Mouse (Mus musculus): Measurements from ENCODE around the gene Rab4b. TPM values are rescaled to one million over a fixed set of nuclear protein-coding genes. Genes with fewer than 3 reads are reported as not detected.

Rab4b gene
- polyA plus RNA-seq, 1 experiment, result 56.3 TPM

DNA sequence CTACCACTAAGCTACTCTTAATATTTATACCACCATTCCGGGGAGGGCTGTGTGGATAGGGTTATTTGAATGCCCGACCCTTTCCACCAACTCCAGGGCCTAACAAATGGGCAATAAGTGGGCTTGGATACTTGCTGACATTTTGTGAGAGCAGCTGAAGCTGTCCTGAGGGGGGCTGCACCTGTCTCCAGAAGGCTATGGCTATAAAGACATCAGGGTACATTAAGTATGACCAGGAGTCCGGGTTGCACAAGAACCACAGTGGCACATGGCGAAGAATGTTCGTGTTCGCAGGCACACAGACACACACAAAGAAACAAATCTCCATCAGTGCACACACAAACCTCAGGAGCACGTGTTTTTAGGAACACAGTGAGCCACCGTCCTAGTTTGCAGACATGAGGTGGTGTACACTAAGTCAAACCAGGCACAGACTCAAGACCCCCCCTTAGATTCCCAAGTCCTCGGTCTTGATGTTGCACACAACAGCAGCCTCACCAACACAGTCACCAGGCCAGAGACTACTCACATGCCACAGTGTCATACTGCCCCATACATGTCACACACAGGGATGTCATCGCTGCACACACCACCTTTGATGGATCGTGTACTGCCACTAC, 11.1 kb downstream of the Rab4b start:
- Histone ChIP-seq H3ac (ENCODE audit: control insufficient read depth, insufficient read length) (no peak overlapping the region), H3K36me3 (ENCODE audit: control insufficient read depth, insufficient read depth) (no peaks in the 10 kb centered on the region), H3K4me2 (ENCODE audit: low read depth) (peak overlapping the region; percentile 99), H3K79me2 (ENCODE audit: control insufficient read depth, insufficient read depth) (peaks cover 12% of the 10 kb centered on the region), H3K27me3 (ENCODE audit: control insufficient read depth, insufficient read depth, insufficient read length) (no peaks in the 10 kb centered on the region), H3K4me3 (peak overlapping the region; percentile 74)
- TF ChIP-seq POLR2AphosphoS2 (IDR thresholded peaks at IDR 0.05; ENCODE audit: insufficient read length, low read depth), result no peak

DNA sequence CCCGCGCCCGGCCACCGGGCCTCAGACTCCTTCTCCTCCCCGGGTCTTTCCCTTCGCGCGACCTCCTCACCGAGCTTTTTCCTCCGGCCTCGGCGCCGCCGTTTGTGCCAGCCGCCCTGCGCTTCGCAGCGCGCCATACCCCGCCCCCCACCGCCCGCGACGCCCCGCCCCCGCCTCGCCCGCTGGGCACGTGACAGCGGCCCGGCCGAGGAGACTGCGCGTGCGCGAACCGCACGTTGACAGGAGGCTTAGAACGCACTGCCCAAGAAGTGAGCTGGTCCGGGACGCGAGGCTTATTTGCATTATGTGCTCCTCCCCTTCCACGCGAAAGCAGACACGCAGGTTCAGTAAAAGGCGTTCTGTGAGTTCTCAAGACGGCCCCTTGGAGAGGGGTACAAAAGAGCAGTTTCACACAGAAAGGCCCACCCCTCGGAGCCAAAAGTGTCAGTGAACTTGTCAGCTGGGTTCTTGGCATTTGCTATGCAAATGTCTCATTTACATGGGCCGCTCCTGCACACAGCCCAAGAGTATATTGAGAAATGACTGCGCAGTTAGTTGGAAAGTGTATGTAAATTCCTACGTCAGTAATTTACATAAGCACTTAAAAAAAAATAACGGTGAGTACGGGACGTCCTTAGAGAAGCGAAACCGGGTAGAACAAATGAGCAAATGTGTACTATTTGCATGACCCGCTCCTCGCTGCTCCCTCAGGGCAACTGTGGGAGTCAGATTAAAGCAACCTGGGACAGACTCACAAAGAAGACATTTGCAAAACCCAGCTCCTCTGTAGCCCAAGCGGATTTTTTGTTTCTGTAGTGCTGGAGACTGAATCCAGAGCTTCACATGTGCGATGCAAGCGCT, 11.9 kb downstream of the Rab4b start, which contains the start of gene Egln2:
TSS of gene Egln2 (minus strand) at position 189 of the 861 bp plus-strand sequence.
- TF ChIP-seq MYOG (IDR thresholded peaks at IDR 0.05; ENCODE audit: control insufficient read depth in 1 of 3, insufficient read depth in 1 of 3, insufficient read length in 2 of 3, low read depth in 2 of 3) (no peak), POLR2A (IDR thresholded peaks at IDR 0.05; ENCODE audit: insufficient read length, low read depth) (peak; percentile 72), E2F4 (IDR thresholded peaks at IDR 0.05; ENCODE audit: insufficient read depth) (no peak), MYOD1 (IDR thresholded peaks at IDR 0.05; ENCODE audit: control insufficient read depth in 1 of 3, insufficient read length in 2 of 3, low read depth in 2 of 3) (no peak), POLR2AphosphoS2 (IDR thresholded peaks at IDR 0.05; ENCODE audit: insufficient read length, low read depth) (peak; percentile 91), CEBPB (IDR thresholded peaks at IDR 0.05; ENCODE audit: insufficient read depth, poor library complexity, severe bottlenecking) (no peak), USF1 (IDR thresholded peaks at IDR 0.05; ENCODE audit: low read depth) (peak; percentile 80), REST (IDR thresholded peaks at IDR 0.05; ENCODE audit: insufficient read depth, insufficient read length) (no peak), TCF3 (IDR thresholded peaks at IDR 0.05; ENCODE audit: insufficient read length, low read depth) (no peak), MAX (IDR thresholded peaks at IDR 0.05; ENCODE audit: low read depth) (no peak)
- no peaks in the 10 kb centered on the region for H3K27me3 ChIP-seq (ENCODE audit: control insufficient read depth, insufficient read depth, insufficient read length)
- peak within 1 kb of the TSS; percentile 74 for H3K4me3 ChIP-seq
- H3K79me2 ChIP-seq (ENCODE audit: control insufficient read depth, insufficient read depth), result peaks cover 12% of the 10 kb centered on the region
- peak within 1 kb of the TSS; percentile 46 for H3ac ChIP-seq (ENCODE audit: control insufficient read depth, insufficient read length)
- H3K4me2 ChIP-seq (ENCODE audit: low read depth), result peak within 1 kb of the TSS; percentile 99
- no peaks in the 10 kb centered on the region for H3K36me3 ChIP-seq (ENCODE audit: control insufficient read depth, insufficient read depth)

DNA sequence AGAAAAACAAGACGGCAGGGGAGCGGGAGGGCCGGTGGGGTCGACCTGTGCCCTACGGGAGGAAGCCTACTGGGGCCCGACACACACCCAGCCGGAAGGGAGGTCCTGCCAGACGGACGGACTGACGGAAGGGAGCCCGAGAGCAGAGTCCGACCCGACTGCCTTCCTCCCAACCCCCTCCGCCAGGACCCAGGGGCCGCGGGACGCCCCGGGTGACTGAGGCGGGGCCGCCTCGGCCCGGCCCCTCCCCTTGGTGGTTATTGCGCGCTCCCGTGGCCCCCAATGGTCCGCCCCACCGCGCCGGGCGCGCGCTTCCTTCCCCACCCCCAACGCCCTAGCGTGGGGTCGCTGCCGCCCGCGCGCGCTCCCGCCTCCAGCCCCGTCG, 12.5 kb downstream of the Rab4b start:
- peaks cover 12% of the 10 kb centered on the region for H3K79me2 ChIP-seq (ENCODE audit: control insufficient read depth, insufficient read depth)
- no peaks in the 10 kb centered on the region for H3K36me3 ChIP-seq (ENCODE audit: control insufficient read depth, insufficient read depth)
- TF ChIP-seq POLR2AphosphoS2 (IDR thresholded peaks at IDR 0.05; ENCODE audit: insufficient read length, low read depth) (peak; percentile 78), E2F4 (IDR thresholded peaks at IDR 0.05; ENCODE audit: insufficient read depth) (no peak), USF1 (IDR thresholded peaks at IDR 0.05; ENCODE audit: low read depth) (no peak), POLR2A (IDR thresholded peaks at IDR 0.05; ENCODE audit: insufficient read length, low read depth) (peak; percentile 65), MYOD1 (IDR thresholded peaks at IDR 0.05; ENCODE audit: control insufficient read depth in 1 of 3, insufficient read length in 2 of 3, low read depth in 2 of 3) (peak in 1 of 3 experiments; percentile 11), MYOG (IDR thresholded peaks at IDR 0.05; ENCODE audit: control insufficient read depth in 1 of 3, insufficient read depth in 1 of 3, insufficient read length in 2 of 3, low read depth in 2 of 3) (no peak), REST (IDR thresholded peaks at IDR 0.05; ENCODE audit: insufficient read depth, insufficient read length) (no peak), TCF3 (IDR thresholded peaks at IDR 0.05; ENCODE audit: insufficient read length, low read depth) (no peak), TCF12 (IDR thresholded peaks at IDR 0.05; ENCODE audit: insufficient read depth, poor library complexity, severe bottlenecking) (no peak), SRF (IDR thresholded peaks at IDR 0.05; ENCODE audit: control insufficient read depth, insufficient read length, low read depth) (no peak), CEBPB (IDR thresholded peaks at IDR 0.05; ENCODE audit: insufficient read depth, poor library complexity, severe bottlenecking) (no peak), MAX (IDR thresholded peaks at IDR 0.05; ENCODE audit: low read depth) (no peak)
- H3ac ChIP-seq (ENCODE audit: control insufficient read depth, insufficient read length), result peak overlapping the region; percentile 46
- H3K4me3 ChIP-seq, result peak overlapping the region; percentile 74
- H3K27me3 ChIP-seq (ENCODE audit: control insufficient read depth, insufficient read depth, insufficient read length), result no peaks in the 10 kb centered on the region
- H3K4me2 ChIP-seq (ENCODE audit: low read depth), result peak overlapping the region; percentile 79

DNA sequence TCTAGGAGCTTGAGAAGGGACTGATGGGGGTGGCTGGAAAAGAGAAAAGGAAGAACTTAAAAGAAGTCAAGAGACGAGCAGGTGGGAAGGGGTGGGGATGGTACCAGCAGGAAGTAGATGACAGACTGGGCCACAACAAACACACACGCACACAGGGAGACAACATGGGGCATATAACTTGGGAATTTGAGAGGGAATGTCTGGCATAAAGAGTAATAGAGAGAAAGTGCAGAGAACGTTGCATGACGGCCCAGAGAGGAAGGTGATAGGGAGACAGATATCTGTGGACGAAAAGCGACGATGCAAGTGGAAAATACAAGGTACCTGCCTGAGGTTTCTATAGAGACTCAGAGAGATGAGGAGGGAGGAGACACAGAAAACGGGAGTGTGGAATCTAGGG, 13.0 kb downstream of the Rab4b start:
- Histone ChIP-seq H3K4me2 (ENCODE audit: low read depth) (peak overlapping the region; percentile 79), H3K79me2 (ENCODE audit: control insufficient read depth, insufficient read depth) (peaks cover 12% of the 10 kb centered on the region), H3K4me3 (peak overlapping the region; percentile 74), H3ac (ENCODE audit: control insufficient read depth, insufficient read length) (peak overlapping the region; percentile 46), H3K36me3 (ENCODE audit: control insufficient read depth, insufficient read depth) (no peaks in the 10 kb centered on the region), H3K27me3 (ENCODE audit: control insufficient read depth, insufficient read depth, insufficient read length) (no peaks in the 10 kb centered on the region)
- TF ChIP-seq CEBPB (IDR thresholded peaks at IDR 0.05; ENCODE audit: insufficient read depth, poor library complexity, severe bottlenecking), result no peak
- no peak for TF ChIP-seq POLR2AphosphoS2 (IDR thresholded peaks at IDR 0.05; ENCODE audit: insufficient read length, low read depth)
- no peak for TF ChIP-seq MYOD1 (IDR thresholded peaks at IDR 0.05; ENCODE audit: control insufficient read depth in 1 of 3, insufficient read length in 2 of 3, low read depth in 2 of 3)
- no peak for TF ChIP-seq MAX (IDR thresholded peaks at IDR 0.05; ENCODE audit: low read depth)
- no peak for TF ChIP-seq E2F4 (IDR thresholded peaks at IDR 0.05; ENCODE audit: insufficient read depth)
- TF ChIP-seq POLR2A (IDR thresholded peaks at IDR 0.05; ENCODE audit: insufficient read length, low read depth), result no peak
- TF ChIP-seq TCF12 (IDR thresholded peaks at IDR 0.05; ENCODE audit: insufficient read depth, poor library complexity, severe bottlenecking), result no peak
- no peak for TF ChIP-seq SRF (IDR thresholded peaks at IDR 0.05; ENCODE audit: control insufficient read depth, insufficient read length, low read depth)
- no peak for TF ChIP-seq REST (IDR thresholded peaks at IDR 0.05; ENCODE audit: insufficient read depth, insufficient read length)
- TF ChIP-seq MYOG (IDR thresholded peaks at IDR 0.05; ENCODE audit: control insufficient read depth in 1 of 3, insufficient read depth in 1 of 3, insufficient read length in 2 of 3, low read depth in 2 of 3), result no peak
